Mouse (Mus musculus) heart, postnatal 0 days (tissue): ENCODE results near the gene Rbms3.

Experiments used
- CTCF ChIP-seq: IDR thresholded peaks from 2 replicates; pipeline ENCODE4 v1.5.1; 2016; ENCODE audit warnings: antibody characterized with exemption, control low read depth, low read depth
- EP300 ChIP-seq: IDR thresholded peaks from 2 replicates; pipeline ENCODE4 v1.6.1; 2016; ENCODE audit warnings: antibody characterized with exemption, low read depth

DNA sequence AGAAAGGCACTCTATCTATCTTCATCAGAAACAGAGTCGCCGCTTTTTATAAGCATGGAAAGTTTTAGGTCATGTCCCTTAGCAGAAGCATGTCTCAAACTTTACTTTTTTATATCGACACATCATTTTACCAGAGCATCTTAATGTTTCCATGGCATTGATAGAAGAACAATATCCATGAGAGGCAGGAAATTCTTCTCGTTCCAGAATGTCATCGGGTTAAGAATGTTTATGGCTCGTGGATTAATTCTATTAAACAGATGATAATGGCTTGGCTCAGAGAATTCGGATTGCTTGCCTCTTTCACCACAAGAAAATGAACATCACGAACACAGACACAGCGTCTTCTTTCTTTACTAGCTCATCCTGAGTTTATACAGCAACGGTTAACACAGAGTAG is 781.5 kb downstream of the Rbms3 start:
- TF ChIP-seq CTCF (no peak), EP300 (no peak)
